Mouse (Mus musculus) heart, embryonic 14.5 days (tissue): ENCODE measurements around the gene Atp2c2. TPM values are rescaled to one million over a fixed set of nuclear protein-coding genes. Genes with fewer than 3 reads are reported as not detected.

Experiments
- ATAC-seq: fragments of 200-750 bp; cut with Nextera tagmentation; 2 replicates; pipeline ENCODE4 v1.8.0; 2017; ENCODE audit warnings: low read depth, moderate TSS enrichment; ENCODE audit not compliant: insufficient number of reproducible peaks, insufficient read depth, low FRiP score
- H3K27ac ChIP-seq, 2 experiments: fragments of 200-500 bp in 1 of 2; fragments of 300-500 bp in 1 of 2; sonication (generic) in 1 of 2; replicated peaks in 1 of 2; 2 replicates each; pipeline ENCODE4 v1.5.1; 2012 to 2014; ENCODE audit warnings: low read depth in 2 of 2, low read length in 2 of 2, control low read depth in 1 of 2, mild to moderate bottlenecking in 1 of 2, mixed read lengths in 1 of 2; ENCODE audit not compliant: control insufficient read depth in 1 of 2, insufficient read depth in 1 of 2
- H3K27me3 ChIP-seq: fragments of 300-500 bp; sonication (generic); 2 replicates; pipeline ENCODE4 v1.6.1; 2014; ENCODE audit warnings: mild to moderate bottlenecking, low read length, control low read depth; ENCODE audit not compliant: control insufficient read depth, insufficient read depth
- H3K36me3 ChIP-seq: fragments of 300-500 bp; sonication (generic); 2 replicates; pipeline ENCODE4 v1.6.1; 2014; ENCODE audit warnings: mild to moderate bottlenecking, control low read depth, low read length, mixed read lengths; ENCODE audit not compliant: control insufficient read depth, insufficient read depth
- H3K4me1 ChIP-seq, 2 experiments: fragments of 200-500 bp in 1 of 2; fragments of 300-500 bp in 1 of 2; sonication (generic) in 1 of 2; 2 replicates each; pipeline ENCODE4 v1.6.1; 2012 to 2014; ENCODE audit warnings: low read length in 2 of 2, control low read depth in 1 of 2, mixed read lengths in 1 of 2; ENCODE audit not compliant: control insufficient read depth in 2 of 2, insufficient read depth in 2 of 2
- H3K4me2 ChIP-seq: fragments of 300-500 bp; sonication (generic); 2 replicates; pipeline ENCODE4 v1.6.1; 2014; ENCODE audit warnings: mild to moderate bottlenecking, low read length
- H3K4me3 ChIP-seq, 2 experiments: fragments of 200-500 bp in 1 of 2; fragments of 300-500 bp in 1 of 2; sonication (generic) in 1 of 2; 2 replicates each; pipeline ENCODE4 v1.5.1; 2012 to 2014; ENCODE audit warnings: low read length in 2 of 2, mild to moderate bottlenecking in 2 of 2, control low read depth in 1 of 2, low read depth in 1 of 2, moderate library complexity in 1 of 2; ENCODE audit not compliant: control insufficient read depth in 1 of 2, insufficient read depth in 1 of 2
- H3K9ac ChIP-seq: fragments of 300-500 bp; sonication (generic); 2 replicates; pipeline ENCODE4 v1.6.1; 2014; ENCODE audit warnings: mild to moderate bottlenecking, low read length
- H3K9me3 ChIP-seq: fragments of 300-500 bp; sonication (generic); 2 replicates; pipeline ENCODE4 v1.6.1; 2016; ENCODE audit warnings: low read length, control low read depth; ENCODE audit not compliant: control insufficient read depth
- WGBS: fragments of 180-500 bp; shearing (Covaris S2); extraction: QIAGEN DNeasy Blood & Tissue Kit; methylation state at CpG from one replicate; pipeline ENCODE4 v1.1.7; 2014; 5-methylcytosine and 5-hydroxymethylcytosine counted together
- polyA plus RNA-seq: library from polyadenylated mRNA; unstranded; fragments of >200 nt; fragmentation: Nextera tagmentation; extraction: Ambion mirVana; gene quantifications from 2 replicates; pipeline ENCODE4 v1.2.1, GENCODE M21; 2014

Atp2c2 gene
- polyA plus RNA-seq, 1 experiment from 2014 or later = 0.43 TPM

GRCm38 (mm10) chr8:119702965-119703364, 3.2 kb downstream of the Atp2c2 start:
- no peak overlapping the region for H3K9ac ChIP-seq

DNA sequence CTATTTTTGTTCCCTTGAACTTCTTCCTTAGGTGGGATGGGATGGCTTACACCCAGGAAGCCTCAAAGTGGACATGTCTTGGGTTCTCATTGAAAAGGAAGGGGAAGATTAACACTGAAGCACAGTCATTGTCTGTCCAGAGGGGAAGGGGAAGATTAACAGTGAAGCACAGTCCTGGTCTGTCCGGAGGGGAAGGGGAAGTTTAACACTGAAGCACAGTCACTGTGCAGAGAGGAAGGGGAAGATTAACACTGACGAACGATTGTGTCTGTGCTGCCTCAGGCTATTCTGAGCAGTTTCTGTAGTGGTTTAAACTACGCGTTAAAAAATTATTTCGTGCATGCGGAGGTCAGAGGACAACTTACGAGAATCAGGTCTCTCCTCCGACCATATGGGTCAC, 7.3 kb downstream of the Atp2c2 start:
- Histone ChIP-seq H3K9me3 (no peaks in the 10 kb centered on the region), H3K4me3 (no peak overlapping the region), H3K27me3 (peaks cover 4% of the 10 kb centered on the region; the same call in 1 of the 2 replicates), H3K36me3 (no peaks in the 10 kb centered on the region), H3K9ac (no peak overlapping the region), H3K4me2 (no peak overlapping the region), H3K4me1 (peaks cover 3 to 4% of the 10 kb centered on the region in 2 experiments; a peak in 3 of 4 replicates), H3K27ac (no peak overlapping the region)
- ATAC-seq = no peak
- 89% methylated on average over 9 of the region's 9 CpGs for WGBS

More at GRCm38 (mm10) chr8:119702965-119703364, 3.2 kb downstream of the Atp2c2 start:
- Histone ChIP-seq H3K36me3 (no peaks in the 10 kb centered on the region), H3K4me2 (no peak overlapping the region), H3K27me3 (peaks cover 44% of the 10 kb centered on the region), H3K4me3 (no peak overlapping the region), H3K4me1 (peaks cover 3 to 13% of the 10 kb centered on the region in 2 experiments; a peak in 3 of 4 replicates), H3K27ac (no peak overlapping the region), H3K9me3 (no peaks in the 10 kb centered on the region)
- no peak for ATAC-seq
- 29% methylated on average over 7 of the region's 7 CpGs for WGBS

DNA sequence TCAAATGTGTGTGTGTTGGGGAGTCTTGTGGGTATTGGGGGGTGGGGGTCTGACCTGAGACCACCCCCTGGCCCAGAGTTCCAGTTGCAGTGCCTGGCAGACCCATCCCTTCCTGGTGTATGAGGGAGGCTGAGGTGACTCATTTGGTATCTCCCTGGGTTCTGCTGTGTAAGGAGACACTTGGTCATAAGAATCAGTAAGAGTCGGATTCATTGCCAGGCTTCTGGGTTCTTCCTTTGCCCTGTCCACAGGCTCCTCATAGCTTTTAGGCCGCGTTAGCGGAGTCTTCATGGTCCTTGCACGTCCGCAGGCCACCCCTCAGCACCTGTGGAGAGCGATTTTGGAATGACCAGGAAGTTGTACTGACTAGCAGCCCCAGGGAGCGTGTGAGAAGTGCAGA, 8.7 kb downstream of the Atp2c2 start:
- H3K9ac ChIP-seq = no peak overlapping the region
- no peak for ATAC-seq
- 83% methylated on average over 8 of the region's 8 CpGs for WGBS
- H3K4me3 ChIP-seq = no peak overlapping the region
- H3K27me3 ChIP-seq = no peaks in the 10 kb centered on the region
- H3K4me1 ChIP-seq = no peaks in the 10 kb centered on the region
- no peak overlapping the region for H3K4me2 ChIP-seq
- H3K36me3 ChIP-seq = no peaks in the 10 kb centered on the region
- no peak overlapping the region for H3K27ac ChIP-seq
- H3K9me3 ChIP-seq = no peaks in the 10 kb centered on the region

DNA sequence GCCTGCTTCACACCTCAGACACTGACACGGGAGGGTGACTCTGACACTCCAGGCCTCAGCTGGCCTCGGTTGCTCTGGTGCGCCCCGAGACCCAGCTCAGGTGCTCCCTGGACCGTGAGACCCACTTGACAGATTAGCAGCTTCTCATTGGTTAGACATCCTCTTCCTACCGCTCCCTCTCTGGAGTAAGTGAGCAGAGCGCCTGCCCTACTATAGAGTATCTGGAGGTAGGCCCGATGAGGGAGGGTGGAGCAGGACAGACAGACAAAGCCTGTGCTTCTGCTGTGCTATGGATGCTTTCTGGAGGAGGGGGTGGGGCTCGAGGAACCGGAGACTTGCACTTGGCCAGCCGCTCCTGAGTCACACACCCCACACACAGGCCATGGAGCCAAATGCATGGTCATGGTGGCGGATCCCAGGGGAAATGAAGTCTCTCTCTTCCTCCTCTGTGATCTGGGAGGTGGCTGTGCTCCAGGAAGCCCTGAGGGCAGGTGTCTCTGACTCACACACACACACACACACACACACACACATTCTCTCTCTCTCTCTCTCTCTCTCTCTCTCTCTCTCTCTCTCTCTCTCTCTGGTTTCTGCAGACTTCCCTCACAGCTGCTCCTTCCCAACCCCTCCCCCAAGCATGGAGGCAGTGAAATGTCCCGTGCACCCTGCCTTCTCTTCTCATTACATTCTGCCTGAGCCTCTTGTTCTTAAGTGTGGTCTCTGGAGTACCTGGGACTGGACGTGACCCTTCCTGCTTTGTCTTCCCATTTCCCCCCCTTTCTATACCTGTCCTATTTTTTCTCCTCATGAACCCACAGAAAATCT, 9.3 kb downstream of the Atp2c2 start:
- Histone ChIP-seq H3K27me3 (no peaks in the 10 kb centered on the region), H3K4me1 (no peaks in the 10 kb centered on the region), H3K4me2 (no peak overlapping the region), H3K36me3 (no peaks in the 10 kb centered on the region), H3K9ac (no peak overlapping the region), H3K9me3 (no peaks in the 10 kb centered on the region), H3K27ac (no peak overlapping the region), H3K4me3 (no peak overlapping the region)
- ATAC-seq = no peak; the same call in 1 of the 2 replicates
- 67% methylated on average over 14 of the region's 14 CpGs for WGBS

DNA sequence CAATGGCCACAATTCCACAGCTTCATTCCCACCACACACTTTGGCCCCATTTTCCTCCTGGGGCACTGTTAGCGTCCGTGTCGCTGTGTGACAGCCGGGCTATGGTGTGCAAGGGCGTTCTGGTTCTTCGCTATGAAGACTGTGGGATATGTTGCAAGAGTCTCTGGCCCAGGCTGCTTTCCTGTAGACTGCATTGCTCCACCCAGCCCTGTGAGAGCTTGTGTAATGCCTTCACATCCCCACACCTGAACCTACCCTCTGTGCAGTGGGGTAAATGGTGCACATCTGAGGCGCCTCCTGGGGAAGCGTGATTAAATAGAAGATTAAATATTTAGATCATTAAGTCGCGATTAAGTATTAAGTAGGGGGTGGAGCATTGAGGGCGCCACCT, 9.9 kb downstream of the Atp2c2 start:
- Histone ChIP-seq H3K4me3 (no peak overlapping the region), H3K4me2 (no peak overlapping the region), H3K36me3 (no peaks in the 10 kb centered on the region), H3K27ac (no peak overlapping the region), H3K9ac (no peak overlapping the region), H3K4me1 (no peaks in the 10 kb centered on the region; a peak in 1 of 4 replicates), H3K9me3 (no peaks in the 10 kb centered on the region), H3K27me3 (0 out of 2 replicates have a peak, but pooled peaks cover 4% of the 10 kb centered on the region)
- WGBS = 77% methylated on average over 11 of the region's 11 CpGs
- no peak for ATAC-seq

DNA sequence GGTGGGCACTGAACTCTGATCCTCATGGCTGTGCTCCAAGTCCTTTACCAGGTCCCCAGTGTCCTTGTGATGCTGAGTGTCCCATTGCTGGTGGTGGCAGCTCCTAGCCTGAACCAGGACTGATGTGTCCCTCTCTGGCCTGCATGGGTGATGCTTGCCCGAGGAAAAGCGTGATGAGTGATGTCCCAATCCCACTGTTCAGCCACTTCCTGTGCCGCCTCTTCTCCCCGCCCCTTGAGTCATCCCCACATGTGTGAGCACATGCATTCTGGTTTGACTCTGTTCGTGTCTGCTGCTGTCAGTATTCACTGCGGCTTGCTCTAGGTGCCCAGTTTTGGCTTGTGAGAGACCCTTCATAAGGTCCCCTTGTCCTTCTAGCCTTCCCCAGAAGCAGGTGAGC, 12.4 kb downstream of the Atp2c2 start:
- H3K9me3 ChIP-seq = no peaks in the 10 kb centered on the region
- H3K27me3 ChIP-seq = 0 out of 2 replicates have a peak, but pooled peaks cover 4% of the 10 kb centered on the region
- peaks cover 4% of the 10 kb centered on the region in 2 experiments; a peak in 2 of 4 replicates for H3K4me1 ChIP-seq
- no peaks in the 10 kb centered on the region for H3K36me3 ChIP-seq
- H3K27ac ChIP-seq = no peak overlapping the region
- no peak for ATAC-seq
- WGBS = 60% methylated on average over 6 of the region's 6 CpGs
- no peak overlapping the region for H3K4me2 ChIP-seq
- no peak overlapping the region for H3K4me3 ChIP-seq
- H3K9ac ChIP-seq = no peak overlapping the region

DNA sequence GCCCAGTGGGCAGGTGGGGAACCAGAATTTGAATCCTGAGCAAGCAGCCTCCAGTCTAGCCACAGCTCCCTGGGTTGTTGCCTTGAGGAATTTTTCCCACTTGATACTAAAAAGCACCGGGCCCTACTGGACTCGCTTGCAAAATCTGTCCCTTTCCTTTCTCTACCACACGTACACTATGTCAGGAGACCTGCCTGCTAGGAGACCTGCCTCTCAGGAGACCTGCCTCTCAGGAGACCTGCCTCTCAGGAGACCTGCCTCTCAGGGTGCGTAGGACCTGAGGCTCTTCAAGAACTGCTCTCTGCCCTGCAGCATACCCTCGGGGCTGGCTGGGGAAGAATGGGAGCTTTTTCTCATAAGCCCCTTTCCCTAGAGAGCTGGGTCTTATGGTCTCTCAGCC, 13.6 kb downstream of the Atp2c2 start:
- H3K4me3 ChIP-seq = no peak overlapping the region
- 0 out of 2 replicates have a peak, but pooled peaks cover 4% of the 10 kb centered on the region for H3K27me3 ChIP-seq
- H3K36me3 ChIP-seq = no peaks in the 10 kb centered on the region
- no peak overlapping the region for H3K9ac ChIP-seq
- peaks cover 4% of the 10 kb centered on the region in 2 experiments; a peak in 2 of 4 replicates for H3K4me1 ChIP-seq
- H3K4me2 ChIP-seq = no peak overlapping the region
- WGBS = 76% methylated on average over 5 of the region's 5 CpGs
- no peak overlapping the region for H3K27ac ChIP-seq
- ATAC-seq = no peak
- H3K9me3 ChIP-seq = no peaks in the 10 kb centered on the region
